ENCODE assay signal across 24 mouse cellular contexts in genomic region chr6:42616904-42617303, GRCm38 (mm10). TPM values are rescaled to one million over a fixed set of nuclear protein-coding genes. Genes with fewer than 3 reads are reported as not detected.
DNase-seq lines count a peak whose midpoint lies in the region; ATAC-seq and TF ChIP-seq lines count a peak whose summit lies in the region.
"Had no signal": no experiment of that assay in that cellular context is flagged by ENCODE, and none has a peak within 500 bp of the region (broad histone marks: within the 10 kb centered on the region; RNA-seq: fewer than 3 reads in every experiment).

No protein-coding gene starts in this region.

- no peak for TF ChIP-seq CTCF in Patski (IDR thresholded peaks at IDR 0.05)

- peak; percentile 14 for DNase-seq in heart, adult 11 months
- no peak for DNase-seq in heart, adult 9 months (ENCODE audit: low spot score in 2 of 2)
- DNase-seq in Muller cell, postnatal 12 days (ENCODE audit: inconsistent ontology term), result peak; percentile 90
- peak; percentile 28 for DNase-seq in Patski (ENCODE audit: low read depth, low spot score)
- no peak for DNase-seq in spleen, postnatal 10 days (ENCODE audit: low spot score in 2 of 2)
- DNase-seq in testis, postnatal 14 days (ENCODE audit: low spot score), result no peak
- DNase-seq: adrenal gland, adult 2 months; adrenal gland, adult 8-10 months; adrenal gland, postnatal 10 days; adrenal gland, postnatal 14 days; adrenal gland, postnatal 25 days; adrenal gland, postnatal 36 days; B cell, adult 2 months; cerebellum, adult 11 months; cerebellum, adult 11-12 months; cerebellum, adult 18-20 months; cerebellum, adult 2 months; cerebellum, adult 8-10 months had no signal

- no peaks in the 10 kb centered on the region for H3K27me3 ChIP-seq in Patski
- H3K27me3 ChIP-seq: CH12.LX had no signal

- CTCF ChIA-PET in Patski (lab: Charles Lee), result interaction anchor here (1.0 kb wide), 1 partner anchor 34 kb away, joined by 3 read pairs; no protein-coding TSS in a partner anchor

- POLR2A ChIA-PET in Patski (lab: Charles Lee), result no interaction called here

- peak; percentile 97 for ATAC-seq in Patski
- ATAC-seq: activated CD4-positive, CD25-positive, alpha-beta regulatory T cell, adult 4 months; CD4-positive, CD25-positive, alpha-beta regulatory T cell, adult 4 months had no signal

- in situ Hi-C loops in Patski (cut with MboI; ENCODE audit: low pct_unique_long_range_greater_than_20kb), result loop anchor here (10.0 kb wide), 2 partner anchors 258 to 678 kb away; no protein-coding TSS in a partner anchor

RNA-seq across cellular contexts. Expression of gene Tcaf3, which starts 19.4 kb away (rescaled TPM):
- not detected for polyA plus RNA-seq in Patski (2021)
- polyA plus RNA-seq: activated CD4-positive, CD25-positive, alpha-beta regulatory T cell, adult 4 months; adrenal gland, adult 2 months; brain, embryonic 14.5 days; C2C12; CD4-positive, CD25-positive, alpha-beta regulatory T cell, adult 4 months; cerebellum, adult 2 months; G1E had no signal

RNA-seq across cellular contexts. Expression of gene Tcaf2, which starts 28.1 kb away (rescaled TPM):
- polyA plus RNA-seq in Patski (2021), result 9.0 TPM
- polyA plus RNA-seq: activated CD4-positive, CD25-positive, alpha-beta regulatory T cell, adult 4 months; CD4-positive, CD25-positive, alpha-beta regulatory T cell, adult 4 months; G1E had no signal

Comparison
In these comparisons a context has a peak if more than half of its experiments do, and no peak if none do; other contexts are left out.
1. DNase-seq: peak in heart, adult 11 months (single experiment), Muller cell, postnatal 12 days (single experiment) and Patski (single experiment); none in heart, adult 9 months (0 of 2), spleen, postnatal 10 days (0 of 2) and testis, postnatal 14 days (single experiment).